Mouse (Mus musculus) adrenal gland, postnatal 10 days (tissue): ENCODE data around the gene Eif4e. TPM values are rescaled to one million over a fixed set of nuclear protein-coding genes. Genes with fewer than 3 reads are reported as not detected.

Experiments
- DNase-seq: peaks from one replicate; pipeline ENCODE4 v3.0.0; 2021; ENCODE audit warnings: mixed read lengths
- long read RNA-seq, 2 experiments: library from polyadenylated mRNA; stranded (forward); transcript quantifications; one replicate each; pipeline ENCODE4 v2.0.0; 2021
- total RNA-seq, 2 experiments: library from RNA; stranded (reverse); gene quantifications; 2 replicates each; pipeline ENCODE4 v1.2.3; 2021

Gene Eif4e
- total RNA-seq = 100 to 1,000 TPM; 152 to 172 TPM
- long read RNA-seq, experiment 1, transcript Eif4e-204 (7 exons, 1,421 nt) = major isoform, 114 of 124 reads
- long read RNA-seq, experiment 1, partial matches to known transcripts = 7 of 124 reads
- long read RNA-seq, experiment 1, other reads (novel, unspliced or antisense) = 1 of 124 reads
- long read RNA-seq, experiment 2, full-length matches to known transcripts = 73 of 78 reads
- long read RNA-seq, experiment 2, partial matches to known transcripts = 4 of 78 reads
- long read RNA-seq, experiment 2, other reads (novel, unspliced or antisense) = 1 of 78 reads

DNA sequence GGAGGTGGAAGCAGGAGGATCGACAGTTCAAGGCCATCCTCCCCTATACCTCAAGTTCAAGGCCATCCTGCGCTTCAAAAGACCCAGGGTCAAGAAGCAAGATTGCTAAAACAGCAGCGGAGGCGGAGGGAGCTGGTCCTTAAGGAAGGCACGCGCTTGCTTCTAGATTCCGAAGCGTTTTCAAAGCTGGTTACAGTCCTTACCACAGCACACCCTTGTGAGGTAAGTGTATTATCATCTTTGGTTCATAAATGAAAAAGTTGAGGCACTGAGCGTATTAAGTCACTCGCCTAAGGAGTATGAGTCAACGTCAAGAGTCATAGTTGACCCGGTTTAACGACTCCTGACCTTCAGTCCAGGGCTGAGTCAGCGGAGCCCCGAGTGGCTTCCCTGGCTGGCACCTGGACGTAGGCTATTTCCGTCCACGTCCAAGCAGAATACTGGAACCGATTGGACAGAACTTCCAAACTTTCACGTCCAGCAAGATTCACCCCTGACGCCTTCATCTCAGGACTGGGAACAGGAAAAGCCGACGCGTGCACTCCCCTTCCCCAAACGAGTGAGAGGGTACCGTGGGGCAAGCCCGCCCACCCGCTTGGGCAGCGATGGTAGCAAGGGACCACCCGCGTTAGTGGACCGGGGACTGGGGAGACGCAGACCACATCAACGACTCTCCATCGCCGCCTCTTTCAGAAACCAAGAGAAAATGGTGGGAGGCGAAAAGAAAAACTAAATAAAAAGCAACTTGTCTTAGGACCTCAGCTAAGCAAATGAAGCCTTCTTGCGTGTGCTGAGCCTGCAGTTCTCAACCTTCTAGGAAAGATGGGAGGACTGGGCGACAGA lies at the start of gene Eif4e:
Eif4e (plus strand) TSS at position 107 of the 843 bp plus-strand sequence.
- DNase-seq = peak; percentile 81

DNA sequence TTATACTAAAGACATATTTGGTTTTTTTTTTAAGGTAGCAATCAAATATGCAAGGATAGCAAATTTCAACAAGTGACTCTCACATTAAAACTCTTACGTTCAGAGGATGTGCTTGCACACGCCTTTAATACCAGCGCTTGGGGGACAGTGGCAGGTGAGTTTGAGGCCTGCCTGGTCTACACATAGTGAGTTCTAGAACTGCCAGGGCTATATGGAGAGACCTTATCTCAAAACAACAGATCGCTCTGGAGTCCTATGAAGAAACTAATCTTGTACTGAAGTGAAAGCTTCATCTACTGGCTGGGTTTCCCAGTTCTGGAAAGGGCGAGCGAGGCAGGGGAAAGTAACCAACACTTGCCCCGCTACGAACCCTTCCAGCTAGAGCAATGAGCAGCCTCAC lies 46.5 kb upstream of the Eif4e start:
- no peak for DNase-seq

- DNase-seq = peak; percentile 22
Observed at GRCm38 (mm10) chr3:138481526-138482284, 44.3 kb upstream of the Eif4e start.

- no peak for DNase-seq
Observed at GRCm38 (mm10) chr3:138483240-138483639, 42.7 kb upstream of the Eif4e start.

GRCm38 (mm10) chr3:138488584-138489326 lies 37.2 kb upstream of the Eif4e start:
- peak; percentile 24 for DNase-seq

DNA sequence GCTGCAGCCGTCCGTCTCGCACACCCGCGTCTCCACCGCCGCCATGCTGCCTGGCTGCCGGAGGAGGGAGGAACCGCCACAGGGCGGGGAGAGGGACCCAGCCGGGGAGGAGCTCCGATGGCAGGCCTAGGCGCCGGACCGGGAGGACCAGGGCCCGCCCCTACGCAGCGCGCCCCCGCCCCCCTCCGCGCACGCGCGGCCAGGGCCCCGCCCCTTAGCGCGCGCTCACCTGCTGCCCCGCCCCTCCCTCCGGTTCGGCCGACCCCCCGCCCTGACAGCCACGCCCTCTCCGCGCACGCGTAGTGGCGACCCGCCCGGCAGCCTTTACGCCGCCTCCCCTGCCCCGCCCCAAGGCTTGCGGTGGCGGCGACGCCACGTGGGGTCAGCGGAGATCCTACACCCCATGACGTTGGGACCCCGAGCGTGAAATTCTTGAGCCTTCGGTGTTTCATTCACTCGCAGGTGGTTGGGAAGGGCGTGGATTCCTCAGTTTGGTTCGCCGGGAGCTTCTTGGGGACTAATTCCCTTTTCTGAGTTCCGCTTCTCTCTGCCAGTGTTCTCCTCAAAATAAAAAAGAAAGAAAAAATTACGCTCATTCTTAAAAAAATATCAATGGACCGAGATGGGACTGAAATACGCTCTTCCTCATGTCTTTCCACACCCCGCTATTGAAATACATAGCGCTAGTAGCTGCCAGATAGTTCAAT lies 36.5 kb upstream of the Eif4e start, which contains the start of gene Metap1:
Metap1 (minus strand) TSS at position 189 of the 707 bp plus-strand sequence.
- peak; percentile 100 for DNase-seq

DNA sequence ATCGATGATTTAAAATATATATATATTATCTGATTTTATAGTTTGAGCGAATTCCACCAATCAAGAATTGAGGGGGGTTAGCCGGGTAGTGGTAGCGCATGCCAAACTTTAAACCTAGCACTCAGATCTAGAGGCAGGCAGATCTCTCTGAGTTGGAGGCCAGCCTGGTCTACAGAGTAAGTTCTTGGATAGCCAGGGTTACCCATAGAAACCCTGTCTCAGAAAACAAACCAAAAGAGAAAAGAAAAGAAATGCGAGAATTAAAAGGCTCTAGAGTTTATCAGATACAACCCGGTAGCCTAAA lies 36.0 kb upstream of the Eif4e start:
- no peak for DNase-seq

DNA sequence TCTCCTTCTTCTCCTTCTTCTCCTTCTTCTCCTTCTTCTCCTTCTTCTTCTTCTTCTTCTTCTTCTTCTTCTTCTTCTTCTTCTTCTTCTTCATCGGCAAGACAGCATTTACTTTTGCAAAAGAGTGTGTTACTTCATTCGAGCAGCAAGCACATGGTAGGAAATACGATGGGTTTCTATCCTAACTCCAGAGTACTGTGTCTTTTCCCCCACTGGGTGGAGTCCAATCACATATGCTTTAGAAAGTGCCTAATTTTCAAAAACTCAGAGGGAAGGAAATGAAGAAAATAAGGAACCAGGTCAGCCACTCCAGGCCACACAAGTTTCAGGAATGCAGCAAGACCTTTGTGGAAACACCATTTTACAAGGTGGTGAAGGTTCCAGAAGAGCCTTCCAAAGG lies 32.3 kb upstream of the Eif4e start:
- DNase-seq = no peak

DNA sequence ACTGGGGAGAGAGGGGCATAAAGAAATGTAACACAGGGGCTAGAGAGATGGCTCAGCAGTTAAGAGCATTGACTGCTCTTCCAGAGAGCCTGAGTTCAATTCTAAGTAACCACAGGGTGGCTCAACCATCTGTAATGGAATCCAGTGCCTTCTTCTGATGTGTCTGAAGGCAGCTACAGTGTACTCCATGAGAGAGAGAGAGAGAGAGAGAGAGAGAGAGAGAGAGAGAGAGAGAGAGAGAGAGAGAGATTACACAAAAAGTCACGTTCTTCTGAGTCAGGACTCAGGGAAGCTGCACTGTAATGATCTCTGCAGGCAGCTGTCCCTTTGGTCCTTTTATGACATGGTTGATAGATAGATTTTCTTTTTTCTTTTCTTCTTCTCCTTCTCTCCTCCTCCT lies 31.4 kb upstream of the Eif4e start:
- DNase-seq = no peak

DNA sequence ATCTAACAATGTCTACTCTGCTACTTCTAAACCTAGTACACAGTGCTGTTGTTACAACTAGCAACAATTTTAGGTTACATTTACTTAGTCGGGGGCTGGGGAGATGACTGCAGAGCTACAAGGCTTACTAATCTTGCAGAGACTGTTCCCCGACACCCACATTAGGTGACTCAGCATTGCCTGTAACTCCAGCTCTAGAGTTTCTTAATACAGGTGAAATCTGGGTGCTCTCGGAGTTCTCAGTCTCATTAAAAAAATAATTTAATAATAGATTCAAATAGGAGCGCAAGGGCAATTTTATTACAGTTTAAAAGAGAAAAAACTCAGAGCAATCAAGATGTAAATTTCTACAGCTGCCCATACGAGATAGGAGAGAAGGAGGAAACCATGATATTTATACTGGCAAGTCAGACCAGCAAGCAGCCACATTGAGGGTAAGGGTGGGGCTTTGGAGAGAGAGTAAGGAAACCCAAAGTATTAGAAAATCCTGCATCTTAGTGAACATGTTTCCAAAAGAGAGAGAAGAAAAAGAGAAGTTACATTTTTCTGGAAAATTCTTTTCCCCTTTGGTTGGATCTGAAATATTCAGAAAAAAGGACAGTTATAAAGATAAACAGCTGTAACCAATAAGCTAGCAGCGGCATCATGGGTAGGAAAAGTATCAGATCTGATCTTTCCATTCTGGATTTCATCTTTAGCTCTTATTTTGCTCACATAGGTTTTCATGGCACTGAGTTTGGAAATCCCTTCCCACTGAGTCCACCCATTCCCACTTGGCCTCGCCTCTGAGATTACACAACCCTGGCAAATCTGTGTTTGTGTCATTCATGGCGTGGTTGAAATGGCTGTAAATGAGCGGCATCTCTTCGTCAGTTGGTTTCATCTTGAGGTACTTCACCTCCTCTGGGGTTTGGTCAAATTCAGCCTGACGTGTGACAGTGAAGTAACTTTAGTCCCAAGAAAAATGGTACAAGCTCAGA lies 30.5 kb upstream of the Eif4e start:
- DNase-seq = no peak

DNA sequence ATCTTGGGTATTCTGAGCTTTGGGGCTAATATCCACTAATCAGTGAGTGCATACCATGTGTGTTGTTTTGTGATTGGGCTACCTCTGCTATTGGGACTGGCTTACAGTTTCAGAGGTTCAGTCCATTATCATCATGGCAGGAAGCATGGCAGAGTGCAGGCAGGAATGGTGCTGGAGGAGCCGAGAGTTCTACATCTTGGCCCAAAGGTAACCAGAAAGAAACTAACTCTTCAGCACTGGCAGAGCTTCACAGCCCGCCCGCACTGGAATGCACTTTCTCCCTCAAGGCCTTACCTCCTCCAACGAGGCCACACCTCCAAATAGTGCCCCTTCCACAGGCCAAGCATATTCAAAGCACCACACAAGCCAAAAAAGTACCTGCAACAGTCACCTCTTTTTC lies 27.2 kb upstream of the Eif4e start:
- DNase-seq = no peak

DNA sequence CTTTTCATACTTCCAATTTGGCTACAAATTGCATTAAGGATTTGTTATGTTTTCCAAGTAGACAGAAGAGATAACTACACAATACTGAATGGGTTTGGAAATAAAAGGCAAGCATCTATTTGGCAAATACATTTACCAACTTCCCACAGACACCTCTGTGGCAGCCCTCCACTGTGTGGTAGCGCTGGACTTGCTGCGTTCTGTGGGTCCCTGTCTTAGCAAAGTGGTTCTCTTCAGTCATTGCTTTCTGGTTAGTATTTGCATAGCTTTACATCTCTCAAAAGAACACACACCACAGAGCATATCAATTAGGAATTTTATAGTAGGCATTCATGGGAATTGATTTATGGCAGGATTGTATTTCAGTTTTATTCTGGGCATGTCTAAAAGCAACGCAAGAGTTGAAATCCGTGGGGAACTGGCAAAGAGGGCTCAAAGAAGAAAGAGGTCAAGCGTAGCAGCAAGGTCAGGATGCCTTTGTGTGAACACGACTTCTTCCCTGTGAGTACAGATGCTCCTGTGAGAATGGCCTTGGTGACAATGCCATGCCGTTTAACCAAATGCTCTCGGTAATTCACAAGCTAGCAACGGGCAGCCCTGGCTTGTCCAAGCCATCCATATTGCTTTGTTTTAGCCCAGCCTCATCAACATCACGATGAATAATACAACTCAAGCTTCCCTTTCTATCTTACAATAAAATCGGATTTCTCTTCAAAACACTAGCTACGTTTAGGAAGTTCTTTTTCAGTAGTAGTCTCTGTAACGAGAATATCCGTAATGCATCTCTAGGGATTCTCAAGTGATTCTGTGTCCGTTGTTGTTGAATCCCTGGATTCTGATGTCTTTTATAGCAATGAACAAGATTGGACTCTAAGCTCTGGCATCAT lies 25.9 kb upstream of the Eif4e start:
- DNase-seq = no peak

GRCm38 (mm10) chr3:138503754-138504153 lies 22.2 kb upstream of the Eif4e start:
- DNase-seq = no peak

GRCm38 (mm10) chr3:138506749-138507148 lies 19.2 kb upstream of the Eif4e start:
- peak; percentile 53 for DNase-seq

DNA sequence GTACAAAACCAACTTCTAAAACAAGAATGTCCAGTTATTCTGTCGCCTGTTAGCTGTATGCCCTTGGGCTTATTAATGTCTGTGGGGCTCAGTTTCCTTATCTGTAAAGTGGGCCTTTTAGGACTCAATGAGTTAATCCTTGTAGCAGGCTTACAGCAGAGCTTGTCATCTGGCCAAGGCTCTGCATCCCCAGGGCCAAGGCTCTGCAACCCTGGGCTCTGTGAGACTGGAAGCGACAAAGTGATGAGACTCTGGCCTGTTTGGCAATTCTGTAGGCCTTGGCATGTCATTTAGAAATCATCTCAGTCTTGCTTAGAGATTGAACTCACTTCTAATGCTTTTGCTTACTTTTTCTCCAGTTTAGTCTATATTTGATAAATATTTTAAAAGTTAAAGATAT lies 16.4 kb upstream of the Eif4e start:
- DNase-seq = peak; percentile 33

GRCm38 (mm10) chr3:138510471-138510870 lies 15.5 kb upstream of the Eif4e start:
- DNase-seq = no peak

GRCm38 (mm10) chr3:138513243-138513642 lies 12.7 kb upstream of the Eif4e start:
- DNase-seq = no peak

DNA sequence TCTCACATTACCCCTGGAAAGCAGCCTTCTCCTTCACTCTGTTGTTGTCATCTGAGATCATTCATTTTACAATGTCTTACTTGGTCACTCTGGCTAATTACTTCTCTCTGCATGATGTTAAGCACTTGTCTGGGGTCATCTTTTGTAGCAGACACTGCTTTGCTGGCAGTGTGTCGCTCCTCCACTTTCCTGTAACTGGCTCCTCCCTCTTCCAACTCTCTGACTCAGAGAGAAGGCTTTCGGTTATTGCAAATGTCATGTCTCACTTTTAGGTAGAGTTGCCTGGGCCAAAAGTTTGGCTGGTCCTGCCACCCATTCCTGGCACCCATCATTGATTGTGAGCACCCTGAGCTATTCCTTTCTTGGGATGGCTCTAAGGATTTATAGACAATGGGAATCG lies 11.2 kb upstream of the Eif4e start:
- DNase-seq = peak; percentile 16

GRCm38 (mm10) chr3:138515656-138516370 lies 10.2 kb upstream of the Eif4e start:
- peak; percentile 61 for DNase-seq
